Mouse (Mus musculus): Measurements from ENCODE around the gene Mboat2. TPM values are rescaled to one million over a fixed set of nuclear protein-coding genes. Genes with fewer than 3 reads are reported as not detected.

Gene Mboat2
- 6.1 TPM for polyA plus RNA-seq (2014; fragmentation: Illumina TruSeq; extraction: RNeasy Lipid Tissue Mini Kit (QIAGEN cat#74804); ENCODE audit: low read depth, low replicate concordance)

GRCm38 (mm10) chr12:24830766-24831152, at the start of gene Mboat2:
TSS of gene Mboat2 (plus strand) at chr12:24830879.

GRCm38 (mm10) chr12:24974446-24975114, 143.9 kb downstream of the Mboat2 start, which contains the start of gene Kidins220:
TSS of gene Kidins220 (plus strand) at chr12:24974925.

Other genes starting within 250 kb of the Mboat2 start
- gene Klf11, start 179.6 kb upstream of the Mboat2 start, polyA plus RNA-seq (2014; fragmentation: Illumina TruSeq; extraction: RNeasy Lipid Tissue Mini Kit (QIAGEN cat#74804); ENCODE audit: low read depth, low replicate concordance) = 7.9 TPM
- 1.2 TPM for gene Cys1, start 149.1 kb upstream of the Mboat2 start, polyA plus RNA-seq (2014; fragmentation: Illumina TruSeq; extraction: RNeasy Lipid Tissue Mini Kit (QIAGEN cat#74804); ENCODE audit: low read depth, low replicate concordance)
- 12.9 TPM for gene Rrm2, start 122.6 kb upstream of the Mboat2 start, polyA plus RNA-seq (2014; fragmentation: Illumina TruSeq; extraction: RNeasy Lipid Tissue Mini Kit (QIAGEN cat#74804); ENCODE audit: low read depth, low replicate concordance)
- 82.7 TPM for gene Kidins220, start 144.0 kb downstream of the Mboat2 start, polyA plus RNA-seq (2014; fragmentation: Illumina TruSeq; extraction: RNeasy Lipid Tissue Mini Kit (QIAGEN cat#74804); ENCODE audit: low read depth, low replicate concordance)